Mouse (Mus musculus) 3134 (cell line): ENCODE results near the gene Rab43.

Experiments used
- DNase-seq: peaks from one replicate; pipeline ENCODE4 v3.0.0-alpha.2; 2011; ENCODE audit warnings: low spot score; ENCODE audit not compliant: insufficient read length; ENCODE audit errors: extremely low read depth

The Rab43 gene

GRCm38 (mm10) chr6:87756896-87757295 is 55.1 kb downstream of the Rab43 start:
- DNase-seq: no peak

- DNase-seq: no peak
Measured at GRCm38 (mm10) chr6:87755196-87755595, 56.8 kb downstream of the Rab43 start.

- DNase-seq: no peak
Measured at GRCm38 (mm10) chr6:87751574-87751973, 60.4 kb downstream of the Rab43 start.

- no peak for DNase-seq
Measured at GRCm38 (mm10) chr6:87750184-87750910, 61.6 kb downstream of the Rab43 start.

- DNase-seq: no peak
Measured at GRCm38 (mm10) chr6:87748531-87748930, 63.4 kb downstream of the Rab43 start.

GRCm38 (mm10) chr6:87748078-87748477 is 63.9 kb downstream of the Rab43 start:
- no peak for DNase-seq

GRCm38 (mm10) chr6:87746849-87747248 is 65.1 kb downstream of the Rab43 start:
- no peak for DNase-seq

- no peak for DNase-seq
Measured at GRCm38 (mm10) chr6:87746059-87746458, 65.9 kb downstream of the Rab43 start.

GRCm38 (mm10) chr6:87745301-87745700 is 66.7 kb downstream of the Rab43 start:
- DNase-seq: no peak

- no peak for DNase-seq
Measured at GRCm38 (mm10) chr6:87744632-87745031, 67.3 kb downstream of the Rab43 start.

GRCm38 (mm10) chr6:87743281-87743680 is 68.7 kb downstream of the Rab43 start:
- no peak for DNase-seq

GRCm38 (mm10) chr6:87742804-87743203 is 69.2 kb downstream of the Rab43 start:
- DNase-seq: no peak

GRCm38 (mm10) chr6:87741978-87742377 is 70.0 kb downstream of the Rab43 start:
- DNase-seq: no peak

GRCm38 (mm10) chr6:87740496-87740895 is 71.5 kb downstream of the Rab43 start:
- no peak for DNase-seq

- no peak for DNase-seq
Measured at GRCm38 (mm10) chr6:87739898-87740297, 72.1 kb downstream of the Rab43 start.
